Mouse (Mus musculus) brain, embryonic 14.5 days (tissue): ENCODE measurements around the gene H1f0.

ENCODE experiments used
- CTCF ChIP-seq: fragments of 200-500 bp; IDR thresholded peaks from 2 replicates; pipeline ENCODE4 v1.5.1; 2012; ENCODE audit warnings: inconsistent platforms, mild to moderate bottlenecking, moderate library complexity, borderline replicate concordance; ENCODE audit not compliant: insufficient read depth, insufficient read length; ENCODE audit errors: extremely low read depth
- POLR2A ChIP-seq: fragments of 200-500 bp; IDR thresholded peaks from 2 replicates; pipeline ENCODE4 v1.6.1; 2012; ENCODE audit warnings: mild to moderate bottlenecking, inconsistent platforms, borderline replicate concordance; ENCODE audit not compliant: poor library complexity, insufficient read depth, insufficient read length, severe bottlenecking; ENCODE audit errors: extremely low read depth

DNA sequence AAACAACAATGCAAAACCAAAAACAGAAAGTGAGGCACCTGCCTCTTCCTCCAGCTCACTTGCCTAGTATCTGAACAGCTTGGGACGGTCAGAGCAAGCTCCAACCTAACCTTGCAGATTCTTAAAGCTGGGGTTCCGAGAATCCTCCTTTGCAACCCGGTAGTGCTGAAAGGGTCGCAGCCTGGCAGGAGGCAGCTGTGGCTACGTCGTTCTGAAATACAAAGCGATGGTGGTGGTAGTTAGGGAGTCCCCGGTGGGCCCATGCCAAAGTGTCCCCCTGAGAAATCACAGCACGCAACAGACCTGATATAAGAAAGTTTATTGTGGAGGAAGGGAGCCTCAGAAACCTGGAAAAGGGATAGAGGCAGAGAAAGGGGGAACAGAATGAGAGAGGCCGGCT is 10.1 kb downstream of the H1f0 start:
- no peak for TF ChIP-seq POLR2A
- no peak for TF ChIP-seq CTCF
